Mouse (Mus musculus): ENCODE measurements around the gene Daxx. TPM values are rescaled to one million over a fixed set of nuclear protein-coding genes. Genes with fewer than 3 reads are reported as not detected.
A peak's percentile ranks its signal among the peaks of the same experiment; 100 is the strongest.
"Not testable (repeated sequence)": the region's sequence is repeated elsewhere in the genome, so short reads cannot be mapped to it uniquely, and the experiment has no call there.

Gene Daxx
- 70.1 and 72.8 TPM in 2 replicates for polyA plus RNA-seq (2016; fragmentation: Nextera tagmentation; extraction: Ambion mirVana)

DNA sequence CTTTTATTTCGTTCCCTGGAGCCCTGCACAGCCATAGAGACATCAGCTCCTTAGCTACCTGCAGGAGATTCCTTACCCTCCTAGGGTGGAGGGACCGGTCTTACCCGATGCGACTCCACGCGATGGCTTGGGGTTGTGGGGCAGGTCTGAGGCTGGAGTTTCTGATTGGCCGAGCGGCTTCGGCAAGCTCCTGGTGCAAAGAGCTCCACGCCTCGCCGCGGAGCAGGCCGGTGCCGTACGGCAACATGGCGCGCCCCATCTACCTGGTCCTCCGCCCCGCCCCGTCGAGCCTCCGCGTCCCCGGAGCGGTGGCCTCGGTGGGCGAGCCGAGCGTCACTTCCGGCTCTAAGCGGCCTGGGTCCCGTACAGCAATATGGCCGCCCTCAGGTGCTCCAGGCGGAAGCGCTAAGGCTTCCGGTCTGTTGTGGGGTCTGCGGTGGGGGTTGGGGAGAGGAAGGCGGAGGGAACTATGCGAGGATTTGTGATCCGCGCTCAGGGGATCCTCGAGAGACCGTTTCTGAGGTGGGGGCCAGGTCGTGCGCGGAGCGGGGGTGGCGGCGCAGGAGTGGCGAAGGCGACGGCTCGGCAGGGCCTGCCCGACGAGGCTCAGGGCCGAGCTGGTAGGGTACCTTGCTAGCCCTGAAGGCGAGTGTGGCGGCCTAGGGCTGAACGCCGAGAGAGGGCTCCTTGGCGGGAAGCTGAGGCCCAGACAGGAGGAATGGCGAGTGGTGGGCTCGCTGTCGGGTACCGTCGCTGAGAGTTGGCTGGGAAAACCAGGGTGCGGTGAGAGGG, at the start of gene Daxx:
Gene Daxx (plus strand): TSS at position 338 of the 792 bp plus-strand sequence.
- H3K27me3 ChIP-seq: no peaks in the 10 kb centered on the region
- H3K4me1 ChIP-seq: peaks cover 19% of the 10 kb centered on the region
- H3K9ac ChIP-seq: peak within 1 kb of the TSS; percentile 80

DNA sequence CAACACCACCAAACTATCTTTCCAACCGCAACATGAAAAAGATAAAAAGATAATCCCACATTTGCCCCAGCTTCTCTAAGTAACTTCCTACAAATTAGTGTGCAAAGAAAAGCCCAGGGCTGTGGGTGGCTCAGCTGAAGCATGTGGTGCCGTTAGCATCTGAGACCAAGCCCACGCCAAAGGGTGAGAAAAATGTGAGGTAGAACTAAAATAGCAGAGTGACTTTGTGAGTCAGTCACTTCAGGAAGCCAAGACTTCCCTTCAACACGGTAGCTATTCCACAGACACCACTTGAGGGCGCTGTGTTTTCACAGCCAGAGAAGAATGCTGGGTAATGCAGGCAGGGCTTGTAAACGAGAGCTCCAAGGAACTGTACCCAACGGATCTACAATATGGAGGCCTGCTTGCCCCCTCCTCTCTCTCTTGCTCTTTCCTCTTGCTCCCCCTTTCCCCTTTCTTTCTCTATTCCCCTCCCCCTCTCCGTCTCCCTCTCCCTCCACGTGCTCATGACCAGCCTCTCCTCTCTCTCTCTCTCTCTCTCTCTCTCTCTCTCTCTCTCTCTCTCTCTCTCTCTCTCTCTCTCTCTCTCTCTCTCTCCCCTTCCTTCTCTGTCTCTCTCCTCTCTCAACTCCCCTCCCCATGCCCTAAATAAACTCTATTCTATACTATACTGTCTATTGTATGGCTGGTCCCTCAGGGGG, 43.7 kb upstream of the Daxx start:
- Histone ChIP-seq H3K27ac (no peak overlapping the region), H3K9ac (no peak overlapping the region), H3K27me3 (no peaks in the 10 kb centered on the region), H3K9me3 (no peaks in the 10 kb centered on the region), H3K4me2 (replicated peaks) (no peak overlapping the region), H3K4me3 (no peak overlapping the region), H3K36me3 (no peaks in the 10 kb centered on the region), H3K4me1 (no peaks in the 10 kb centered on the region)
- WGBS: 36% methylated on average over 9 of the region's 9 CpGs
- ATAC-seq (ENCODE audit: insufficient number of reproducible peaks, insufficient read depth, low FRiP score, low TSS enrichment): no peak

More for the DNA sequence above, at the start of gene Daxx:
- H3K36me3 ChIP-seq: peaks cover 32% of the 10 kb centered on the region
- H3K9me3 ChIP-seq: no peaks in the 10 kb centered on the region
- H3K27ac ChIP-seq: peak within 1 kb of the TSS; percentile 88
- H3K4me2 ChIP-seq (replicated peaks): peak within 1 kb of the TSS; percentile 98
- peak within 1 kb of the TSS; percentile 80 for H3K4me3 ChIP-seq
- peak; percentile 95 for ATAC-seq (ENCODE audit: insufficient number of reproducible peaks, insufficient read depth, low FRiP score, low TSS enrichment)
- WGBS: under 1% methylated on average over 68 of the region's 68 CpGs

DNA sequence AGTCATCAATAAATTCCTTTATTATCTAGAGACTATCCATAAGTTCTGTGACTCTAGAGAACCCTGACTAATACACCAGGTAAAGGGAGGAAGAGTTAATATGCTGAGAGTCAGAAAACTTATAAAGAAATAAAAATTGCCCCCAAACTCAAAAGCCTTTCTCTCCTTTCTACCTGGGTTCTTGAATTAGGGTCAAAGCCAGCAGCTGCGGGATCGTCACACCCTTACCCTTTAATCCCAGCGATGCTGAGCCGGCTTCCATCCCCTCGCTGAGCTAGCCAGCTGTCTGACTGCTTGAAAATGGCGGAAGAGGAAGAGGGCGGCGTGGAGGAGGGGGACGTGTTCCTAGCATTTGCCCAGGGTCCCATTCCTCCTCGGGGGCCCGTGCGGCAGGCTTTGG, 35.7 kb upstream of the Daxx start, which contains the start of gene Gm7029:
Gene Gm7029 (plus strand): TSS at position 301 of the 400 bp plus-strand sequence.
- H3K36me3 ChIP-seq: peaks cover 23% of the 10 kb centered on the region
- WGBS: 69% methylated on average over 4 of the region's 12 CpGs
- not testable (repeated sequence) for H3K27ac ChIP-seq; H3K27me3 ChIP-seq; H3K9me3 ChIP-seq; H3K4me3 ChIP-seq; ATAC-seq (ENCODE audit: insufficient number of reproducible peaks, insufficient read depth, low FRiP score, low TSS enrichment); H3K4me1 ChIP-seq; H3K9ac ChIP-seq; H3K4me2 ChIP-seq (replicated peaks)

DNA sequence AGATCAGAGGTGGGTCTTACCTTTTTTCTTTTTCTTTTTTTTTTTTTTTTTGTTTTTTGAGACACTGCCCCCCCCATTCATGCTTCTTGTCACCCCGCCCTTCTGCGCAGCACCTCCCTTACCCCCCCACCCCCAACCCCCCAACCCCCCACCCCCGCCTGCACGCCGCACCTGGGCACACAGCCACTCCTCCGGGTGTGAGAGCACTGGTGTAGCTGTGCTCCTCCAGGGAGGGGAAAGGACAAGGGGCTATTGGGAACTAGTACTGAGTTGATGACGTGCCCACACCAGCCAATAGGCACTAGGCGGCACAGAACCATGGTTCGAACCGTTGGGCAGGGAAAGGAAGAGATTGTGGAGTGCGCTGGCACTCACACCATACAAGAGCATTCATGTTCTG, 34.8 kb upstream of the Daxx start:
- H3K36me3 ChIP-seq: peaks cover 26% of the 10 kb centered on the region
- 81% methylated on average over 11 of the region's 11 CpGs for WGBS
- no peaks in the 10 kb centered on the region for H3K4me1 ChIP-seq
- H3K4me3 ChIP-seq: no peak overlapping the region
- H3K9me3 ChIP-seq: no peaks in the 10 kb centered on the region
- H3K27ac ChIP-seq: no peak overlapping the region
- no peaks in the 10 kb centered on the region for H3K27me3 ChIP-seq
- H3K9ac ChIP-seq: no peak overlapping the region
- no peak overlapping the region for H3K4me2 ChIP-seq (replicated peaks)
- no peak for ATAC-seq (ENCODE audit: insufficient number of reproducible peaks, insufficient read depth, low FRiP score, low TSS enrichment)

DNA sequence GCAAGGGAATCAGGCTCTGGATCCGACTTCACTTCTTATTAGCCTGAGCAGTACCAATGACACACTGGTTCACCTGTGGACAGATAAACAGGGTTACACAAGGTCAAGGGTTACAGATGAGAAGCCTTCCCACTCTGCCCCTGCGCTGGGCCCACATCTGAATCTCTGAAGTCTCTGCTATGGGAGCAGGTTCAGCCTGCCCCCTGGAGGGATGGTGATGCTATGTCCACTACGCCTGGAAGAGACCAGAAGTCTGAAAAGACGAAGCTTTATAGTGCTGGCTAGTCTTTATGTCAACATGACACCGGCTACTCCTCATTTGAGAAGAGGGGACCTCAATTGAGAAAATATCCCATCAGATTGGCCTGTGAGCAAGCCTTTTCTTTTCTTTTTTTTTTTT, 33.4 kb upstream of the Daxx start:
- not testable (repeated sequence) for H3K27ac ChIP-seq
- WGBS: 79% methylated on average over 5 of the region's 5 CpGs
- peaks cover 33% of the 10 kb centered on the region for H3K36me3 ChIP-seq

DNA sequence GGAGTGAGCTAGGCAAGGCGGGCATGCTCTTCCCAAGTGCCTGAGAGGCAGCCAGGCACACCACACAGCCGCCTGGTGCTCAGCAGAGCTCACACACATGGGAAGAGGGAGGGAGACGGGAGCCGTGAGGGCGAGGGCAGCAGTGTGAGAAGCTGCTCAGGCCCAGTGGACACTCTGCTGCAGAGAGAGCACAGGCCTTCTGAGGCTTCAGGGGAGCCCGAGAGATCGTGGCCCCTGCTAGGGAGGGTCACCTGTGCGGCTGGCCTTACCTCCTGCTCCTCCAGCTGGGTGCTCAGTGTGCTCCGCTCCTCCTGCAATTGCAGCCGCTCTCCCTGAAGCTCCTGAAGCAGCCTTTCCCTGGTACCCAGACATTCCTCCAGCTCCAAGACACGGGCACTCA, 24.9 kb upstream of the Daxx start:
- not testable (repeated sequence) for H3K4me3 ChIP-seq; H3K4me2 ChIP-seq (replicated peaks); H3K4me1 ChIP-seq; ATAC-seq (ENCODE audit: insufficient number of reproducible peaks, insufficient read depth, low FRiP score, low TSS enrichment); H3K27ac ChIP-seq; H3K9me3 ChIP-seq; H3K27me3 ChIP-seq; H3K9ac ChIP-seq
- H3K36me3 ChIP-seq: peaks cover 37% of the 10 kb centered on the region
- WGBS: 90% methylated on average over 10 of the region's 11 CpGs

More for the DNA sequence above, 33.4 kb upstream of the Daxx start:
- H3K4me3 ChIP-seq; H3K4me1 ChIP-seq; H3K9ac ChIP-seq; H3K27me3 ChIP-seq; ATAC-seq (ENCODE audit: insufficient number of reproducible peaks, insufficient read depth, low FRiP score, low TSS enrichment); H3K9me3 ChIP-seq; H3K4me2 ChIP-seq (replicated peaks): not testable (repeated sequence)

DNA sequence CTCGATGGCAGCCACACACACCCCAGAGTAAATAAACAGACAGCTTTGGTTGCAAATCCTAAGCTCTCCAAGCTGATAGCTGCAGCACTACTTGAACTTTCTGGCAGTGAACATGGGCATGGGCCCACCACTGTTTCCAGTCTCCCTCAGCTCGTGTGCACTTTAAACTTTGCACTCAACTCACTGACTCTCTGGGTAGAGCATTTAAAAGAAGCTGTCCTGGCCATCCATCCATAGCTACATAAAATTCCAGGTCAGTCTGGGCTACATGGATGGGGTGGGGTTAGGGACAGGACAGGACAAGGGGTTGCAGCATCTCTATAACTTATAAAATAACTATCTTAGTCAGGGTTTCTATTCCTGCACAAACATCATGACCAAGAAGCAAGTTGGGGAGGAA, 21.4 kb upstream of the Daxx start:
- peak overlapping the region; percentile 26 for H3K4me2 ChIP-seq (replicated peaks)
- WGBS: 68% methylated on average over 2 of the region's 2 CpGs

DNA sequence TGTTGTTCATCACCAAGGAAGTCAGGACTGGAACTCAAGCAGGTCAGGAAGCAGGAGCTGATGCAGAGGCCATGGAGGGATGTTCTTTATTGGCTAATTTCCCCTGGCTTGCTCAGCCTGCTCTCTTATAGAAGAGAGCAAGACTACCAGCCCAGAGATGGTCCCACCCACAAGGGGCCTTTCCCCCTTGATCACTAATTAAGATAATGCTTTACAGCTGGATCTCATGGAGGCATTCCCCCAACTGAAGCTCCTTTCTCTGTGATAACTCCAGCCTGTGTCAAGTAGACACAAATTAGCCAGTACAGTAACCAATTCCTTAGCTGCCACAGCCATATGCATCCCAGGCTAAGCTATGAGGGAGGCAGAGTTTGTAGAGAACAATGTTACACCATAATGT, 21.0 kb upstream of the Daxx start:
- not testable (repeated sequence) for H3K9ac ChIP-seq; ATAC-seq (ENCODE audit: insufficient number of reproducible peaks, insufficient read depth, low FRiP score, low TSS enrichment); H3K27ac ChIP-seq; H3K27me3 ChIP-seq; H3K9me3 ChIP-seq; H3K4me3 ChIP-seq
- peaks cover 10% of the 10 kb centered on the region for H3K4me1 ChIP-seq
- H3K36me3 ChIP-seq: peaks cover 15% of the 10 kb centered on the region
- H3K4me2 ChIP-seq (replicated peaks): peak overlapping the region; percentile 26

More for the DNA sequence above, 21.4 kb upstream of the Daxx start:
- Histone ChIP-seq H3K4me1 (peaks cover 10% of the 10 kb centered on the region), H3K36me3 (peaks cover 17% of the 10 kb centered on the region)
- not testable (repeated sequence) for H3K9me3 ChIP-seq; H3K27ac ChIP-seq; H3K4me3 ChIP-seq; H3K27me3 ChIP-seq; H3K9ac ChIP-seq; ATAC-seq (ENCODE audit: insufficient number of reproducible peaks, insufficient read depth, low FRiP score, low TSS enrichment)

DNA sequence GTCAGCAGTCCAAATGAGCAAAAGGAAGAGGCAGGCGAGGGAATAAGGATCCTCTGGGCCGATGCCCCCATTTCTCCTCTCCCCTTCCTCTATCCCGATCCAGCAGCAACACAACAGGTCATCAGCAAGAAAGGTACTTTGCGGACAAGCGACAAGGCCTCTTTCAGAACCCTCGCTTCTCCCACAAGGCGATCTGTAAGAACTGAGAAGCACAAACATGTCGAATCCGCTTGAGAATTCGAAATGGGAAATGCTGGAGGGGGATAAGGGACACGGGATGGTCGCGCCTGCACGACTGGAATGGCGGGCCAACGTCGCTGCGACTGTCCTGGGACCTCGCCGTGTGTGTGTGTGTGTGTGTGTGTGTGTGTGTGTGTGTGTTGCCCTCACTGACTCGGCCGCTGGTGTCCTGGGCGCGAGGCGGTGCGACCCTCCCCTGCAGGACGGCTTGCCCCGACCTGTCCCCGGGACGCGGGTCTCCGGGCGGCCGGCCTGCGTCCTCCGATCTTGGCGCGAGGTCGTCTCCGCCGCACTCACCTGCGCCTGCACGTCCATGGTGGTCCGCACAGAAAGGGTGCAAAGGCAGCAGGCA, 19.2 kb upstream of the Daxx start:
- H3K27ac ChIP-seq: peak overlapping the region; percentile 76
- H3K9ac ChIP-seq: peak overlapping the region; percentile 70
- ATAC-seq (ENCODE audit: insufficient number of reproducible peaks, insufficient read depth, low FRiP score, low TSS enrichment): peak; percentile 39
- H3K9me3 ChIP-seq, H3K27me3 ChIP-seq, H3K36me3 ChIP-seq: not testable (repeated sequence)
- peak overlapping the region; percentile 64 for H3K4me2 ChIP-seq (replicated peaks)
- WGBS: 0% methylated on average over 37 of the region's 44 CpGs
- peaks cover 10% of the 10 kb centered on the region for H3K4me1 ChIP-seq
- H3K4me3 ChIP-seq: peak overlapping the region; percentile 78

DNA sequence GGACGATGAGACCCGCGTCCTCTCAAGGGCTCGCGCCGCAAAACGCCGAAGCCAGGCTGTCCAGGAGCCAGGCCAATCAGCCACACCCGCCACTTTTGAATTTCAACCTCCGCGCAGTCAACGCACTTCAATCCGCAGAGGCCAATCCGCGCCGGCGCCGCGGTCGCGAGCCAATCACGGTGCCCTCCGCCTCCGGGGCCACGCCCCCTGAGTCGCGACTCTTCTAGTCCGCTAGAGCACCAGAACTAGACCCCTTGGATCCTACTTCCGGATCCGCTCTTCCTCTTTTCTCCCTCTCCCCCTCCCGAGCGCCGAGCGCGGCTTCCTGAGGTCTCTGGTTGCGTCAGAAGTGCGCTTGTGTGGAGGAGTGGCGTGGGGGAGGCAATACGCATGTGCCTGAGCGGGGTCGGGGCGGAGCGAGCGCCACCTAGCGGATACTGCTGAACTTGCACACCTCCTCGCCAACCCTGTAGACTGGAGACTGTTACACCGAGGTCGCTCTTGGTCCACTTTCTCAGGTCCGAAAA, 18.6 kb upstream of the Daxx start, which contains the start of gene Kifc1:
Gene Kifc1 (minus strand): TSS at position 129 of the 527 bp plus-strand sequence.
- no peaks in the 10 kb centered on the region for H3K27me3 ChIP-seq
- H3K4me3 ChIP-seq: peak within 1 kb of the TSS; percentile 78
- no peaks in the 10 kb centered on the region for H3K9me3 ChIP-seq
- H3K36me3 ChIP-seq: peaks cover 4% of the 10 kb centered on the region
- peaks cover 10% of the 10 kb centered on the region for H3K4me1 ChIP-seq
- ATAC-seq (ENCODE audit: insufficient number of reproducible peaks, insufficient read depth, low FRiP score, low TSS enrichment): peak; percentile 98
- 1% methylated on average over 49 of the region's 49 CpGs for WGBS
- peak within 1 kb of the TSS; percentile 70 for H3K9ac ChIP-seq
- peak within 1 kb of the TSS; percentile 64 for H3K4me2 ChIP-seq (replicated peaks)
- peak within 1 kb of the TSS; percentile 76 for H3K27ac ChIP-seq

DNA sequence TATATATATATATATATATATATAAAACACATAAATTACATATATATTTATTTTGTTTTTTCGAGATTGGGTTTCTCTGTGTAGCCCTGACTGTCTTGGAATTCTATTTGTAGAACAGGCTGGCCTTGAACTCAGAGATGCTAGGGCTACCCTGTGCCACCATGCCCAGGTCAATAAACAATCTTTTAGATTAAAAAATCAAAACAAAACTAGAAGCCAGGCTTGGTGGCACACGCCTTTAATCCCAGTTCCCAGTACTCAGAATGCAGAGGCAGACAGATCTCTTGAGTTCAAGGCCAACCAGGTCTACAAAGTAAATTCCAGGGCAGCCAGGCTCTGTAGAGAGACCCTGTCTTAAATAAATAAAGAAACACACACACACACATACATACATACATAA, 17.9 kb upstream of the Daxx start:
- Histone ChIP-seq H3K4me1 (peaks cover 10% of the 10 kb centered on the region), H3K4me3 (no peak overlapping the region), H3K27ac (no peak overlapping the region), H3K9me3 (no peaks in the 10 kb centered on the region), H3K9ac (no peak overlapping the region), H3K36me3 (no peaks in the 10 kb centered on the region), H3K27me3 (no peaks in the 10 kb centered on the region), H3K4me2 (replicated peaks) (no peak overlapping the region)
- no peak for ATAC-seq (ENCODE audit: insufficient number of reproducible peaks, insufficient read depth, low FRiP score, low TSS enrichment)
- WGBS: 69% methylated on average over 2 of the region's 2 CpGs

Measured in embryonic facial prominence, embryonic 12.5 days (tissue).